Mouse (Mus musculus): ENCODE results near the gene Lamb3.

Lamb3 gene

DNA sequence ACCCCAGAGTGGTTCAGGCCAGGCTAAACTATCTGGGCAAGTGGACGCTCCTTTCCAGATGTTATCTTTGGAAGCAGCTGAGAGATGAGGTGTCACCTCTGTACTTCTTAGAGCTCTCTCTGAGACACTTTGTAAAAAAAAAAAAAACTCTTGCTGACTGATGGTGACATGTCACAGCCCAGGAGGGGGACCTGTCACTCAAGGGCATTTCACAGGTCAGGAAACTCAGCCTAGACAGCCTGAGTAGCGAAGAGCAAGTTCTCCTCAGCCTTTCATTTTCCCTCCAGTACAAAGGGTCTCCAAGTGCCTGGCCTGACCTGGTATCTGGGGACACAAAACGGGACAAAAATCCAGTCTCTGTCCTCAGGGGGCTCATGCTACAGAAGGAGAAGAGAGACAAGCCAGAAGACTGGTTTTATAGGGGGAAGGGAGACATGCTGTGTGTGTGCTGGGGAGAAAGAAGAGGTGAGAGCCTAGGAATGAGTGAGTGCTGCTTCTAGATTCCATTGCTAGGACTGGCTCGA, 130.3 kb downstream of the Lamb3 start:
- no peak for DNase-seq (ENCODE audit: low read depth, low spot score)

DNA sequence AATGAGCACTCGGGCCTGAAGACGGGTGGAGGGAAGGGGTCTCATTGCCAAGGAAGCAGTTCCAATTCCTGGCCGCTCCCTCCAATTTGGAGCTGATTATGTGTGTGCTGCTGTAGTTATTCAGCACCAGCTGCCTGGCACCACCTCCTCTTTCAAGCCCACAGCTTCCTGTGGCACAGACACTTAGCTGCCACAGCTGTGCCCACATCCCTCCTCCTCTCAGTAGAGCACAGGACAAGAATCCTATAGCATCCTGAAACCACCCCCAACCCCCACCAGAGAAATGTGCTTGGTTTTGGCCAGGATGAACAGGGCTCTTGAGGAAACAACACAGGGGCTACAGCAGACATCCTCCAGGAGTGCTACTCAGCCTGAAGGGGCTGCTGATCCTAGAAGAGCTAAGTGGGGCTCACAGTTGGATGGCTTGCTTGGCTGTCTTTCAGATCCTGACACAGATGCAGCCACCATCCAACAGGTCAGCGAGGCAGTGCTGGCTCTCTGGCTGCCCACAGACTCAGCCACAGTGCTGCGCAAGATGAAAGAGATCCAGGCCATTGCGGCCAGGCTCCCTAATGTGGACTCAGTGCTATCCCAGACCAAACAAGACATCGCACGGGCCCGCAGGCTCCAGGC, 131.0 kb downstream of the Lamb3 start:
- no peak for DNase-seq (ENCODE audit: low read depth, low spot score)

DNA sequence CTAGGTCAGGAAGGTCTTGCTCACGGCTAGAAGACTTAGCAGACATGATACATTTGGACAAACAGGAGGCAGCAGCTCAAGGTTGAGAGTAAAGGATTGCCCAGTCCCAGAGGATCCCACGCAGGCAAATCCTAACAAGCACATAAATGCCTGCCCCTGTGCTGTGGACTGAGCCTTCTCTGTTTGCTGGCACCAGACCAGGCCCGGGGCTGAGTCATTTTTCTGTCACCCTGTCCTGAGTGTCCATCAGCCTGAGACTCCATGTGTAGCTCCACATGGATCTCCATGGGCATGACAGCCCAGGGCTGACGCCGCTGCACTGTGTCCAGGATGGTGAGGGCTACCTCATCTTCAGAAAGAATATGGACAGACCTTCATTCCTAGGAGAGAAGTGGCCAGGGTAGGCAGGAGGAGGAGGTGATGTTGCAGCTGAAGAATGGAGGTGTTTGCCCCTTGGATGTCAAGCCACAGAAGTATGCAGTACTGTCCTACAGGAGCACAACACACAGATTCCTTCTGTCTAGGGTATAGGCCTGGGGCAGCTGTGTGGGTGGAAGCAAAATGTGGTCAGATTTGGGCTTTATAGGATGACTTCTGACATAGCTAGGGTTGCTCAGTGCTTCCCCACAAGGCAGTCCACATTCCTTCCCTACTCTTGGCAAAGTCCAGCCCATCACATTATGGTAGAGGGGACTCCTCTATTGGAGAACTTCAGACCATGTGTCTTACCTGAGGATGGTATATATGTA, 134.9 kb downstream of the Lamb3 start:
- no peak for DNase-seq (ENCODE audit: low read depth, low spot score)

DNA sequence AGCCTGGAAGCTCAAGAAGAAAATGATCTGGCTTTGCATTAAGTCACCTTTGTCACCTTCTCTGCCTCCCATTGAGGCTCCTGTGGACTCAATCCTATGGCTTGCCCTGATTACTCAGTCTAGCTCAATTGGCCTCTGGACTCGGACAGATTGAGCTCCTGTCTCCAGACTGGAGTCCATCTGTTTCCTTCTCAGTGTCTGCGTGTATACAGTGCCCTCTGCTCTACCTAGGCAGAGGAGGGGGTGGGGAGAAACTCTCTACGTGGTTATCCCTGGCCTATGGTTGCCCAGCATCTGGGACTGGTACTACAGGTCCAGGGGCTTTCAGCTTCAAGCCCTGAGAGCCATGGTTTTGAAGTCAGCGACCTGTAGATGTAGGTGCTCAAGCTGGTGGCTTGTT, 136.4 kb downstream of the Lamb3 start:
- no peak for DNase-seq (ENCODE audit: low read depth, low spot score)

DNA sequence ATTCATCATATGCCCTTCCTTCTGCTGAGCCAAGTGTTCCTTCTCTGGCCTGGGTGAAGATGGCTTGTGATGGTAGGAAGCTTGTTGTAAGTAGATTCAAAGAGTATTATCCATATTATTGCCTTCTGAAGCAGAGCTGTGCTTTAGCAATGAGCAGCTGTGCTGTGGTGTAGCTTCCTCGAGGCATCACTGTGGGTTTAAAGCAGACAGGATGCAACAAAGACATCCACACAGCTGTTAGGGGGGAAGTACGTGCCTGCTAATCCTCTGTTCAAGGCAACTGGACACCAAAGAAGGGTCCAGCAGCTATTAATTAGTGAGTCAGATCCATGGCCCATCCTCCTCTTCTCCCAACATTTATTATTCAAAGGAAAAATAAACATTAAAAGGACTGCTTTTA, 137.5 kb downstream of the Lamb3 start:
- no peak for DNase-seq (ENCODE audit: low read depth, low spot score)

DNA sequence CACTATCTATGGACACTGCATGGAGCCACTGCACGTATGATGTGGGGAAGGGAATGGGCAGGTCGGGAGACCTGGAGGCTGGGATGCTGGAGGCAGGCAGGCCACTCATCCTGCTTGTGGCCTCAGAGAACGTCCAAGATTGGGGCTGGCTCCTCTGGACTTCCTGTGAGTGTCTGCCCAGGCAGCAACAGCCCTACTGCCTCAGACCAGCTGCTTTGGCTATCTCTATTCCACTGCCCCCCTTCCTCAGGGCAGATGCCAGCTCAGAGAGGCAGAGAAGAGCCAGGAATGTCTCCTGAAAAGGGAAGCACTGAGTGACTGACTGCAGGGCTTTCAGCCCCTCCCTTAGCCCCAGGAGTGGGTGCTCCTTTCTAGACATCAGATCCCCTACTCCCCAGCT, 139.4 kb downstream of the Lamb3 start:
- DNase-seq (ENCODE audit: low read depth, low spot score) = no peak

DNA sequence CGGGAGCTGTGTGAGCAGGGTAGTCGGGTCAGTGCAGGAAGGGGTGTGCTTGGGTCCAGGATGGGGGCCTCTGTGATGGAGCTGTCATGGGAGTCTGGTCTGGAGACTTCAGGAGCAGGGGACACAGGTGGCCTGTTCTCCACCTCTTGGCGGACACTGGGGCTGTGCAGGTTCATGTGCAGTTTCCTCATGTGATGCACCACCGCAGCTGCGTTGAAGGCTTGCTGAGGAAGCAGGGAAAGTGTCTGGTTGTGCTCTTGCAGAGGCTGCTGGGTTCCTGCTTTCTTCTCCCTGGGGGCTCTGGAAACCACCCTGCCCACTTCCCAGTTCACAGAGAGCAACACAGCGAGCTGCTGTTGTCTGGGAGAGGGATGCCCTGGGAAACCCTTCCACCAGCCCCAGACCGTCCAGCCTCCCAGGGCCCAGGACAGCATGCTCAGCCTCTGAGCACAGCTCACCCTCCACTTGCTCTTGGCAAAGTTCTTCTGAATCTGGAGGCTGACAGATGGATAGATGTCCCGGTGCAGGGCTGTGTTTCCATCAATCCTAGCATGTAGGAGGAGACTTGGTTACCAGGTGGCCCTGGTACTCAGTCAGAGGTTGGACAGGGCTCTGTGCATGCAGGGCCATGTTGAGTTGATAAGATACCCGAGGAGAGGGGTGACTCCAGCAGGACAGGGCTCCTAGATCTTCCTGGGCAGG, 140.9 kb downstream of the Lamb3 start:
- DNase-seq (ENCODE audit: low read depth, low spot score) = no peak

DNA sequence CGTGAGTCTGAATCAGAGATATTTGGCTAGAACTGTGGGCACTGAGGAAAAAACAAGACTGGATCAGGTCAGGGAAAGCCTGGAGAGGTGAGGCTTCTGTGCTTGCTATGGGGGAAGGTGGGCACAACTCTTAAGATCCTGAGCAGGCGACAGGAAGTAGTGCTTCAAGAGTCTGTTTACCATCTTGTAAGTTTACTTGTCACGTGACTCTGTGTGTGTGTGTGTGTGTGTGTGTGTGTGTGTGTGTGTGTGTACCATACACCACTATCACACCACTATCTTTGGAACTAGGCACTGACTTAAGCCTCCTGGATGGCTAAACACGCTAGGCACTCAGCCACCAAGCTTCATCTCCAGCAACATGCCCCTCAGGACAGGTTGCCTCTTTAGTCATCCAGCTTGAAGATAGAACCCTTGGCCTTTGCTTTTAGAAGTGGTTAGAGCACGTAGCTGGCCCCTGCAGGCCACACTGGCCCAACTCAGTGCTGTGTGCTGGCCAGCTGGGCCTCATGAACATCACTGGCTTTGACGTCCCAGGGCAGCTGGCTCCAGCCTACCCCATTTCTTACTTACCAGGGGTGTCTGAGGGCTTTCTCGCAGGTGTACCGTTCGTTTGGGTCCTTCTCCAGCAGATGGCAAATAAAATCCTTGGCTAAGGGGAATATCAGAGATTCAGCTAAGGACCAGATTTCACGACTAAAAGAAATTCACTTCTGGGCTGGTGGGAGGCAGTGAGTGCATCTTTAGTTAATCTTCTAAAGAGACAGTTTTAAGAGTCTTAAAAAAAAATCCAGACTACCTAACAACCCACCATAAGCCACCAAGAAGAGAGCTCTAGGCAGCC, 142.4 kb downstream of the Lamb3 start:
- DNase-seq (ENCODE audit: low read depth, low spot score) = no peak

DNA sequence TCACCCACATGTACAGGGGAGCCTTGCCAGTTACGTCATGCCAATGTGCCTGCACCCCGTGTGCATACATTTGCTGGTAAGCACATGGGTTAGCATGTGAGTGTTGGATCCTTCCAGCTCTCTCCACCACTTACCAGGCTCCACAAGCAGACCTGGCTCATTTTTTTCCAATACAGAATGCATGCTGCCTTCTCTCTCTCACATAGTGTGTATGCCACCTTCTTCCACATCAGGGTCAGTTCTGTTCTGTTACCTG, 143.0 kb downstream of the Lamb3 start:
- no peak for DNase-seq (ENCODE audit: low read depth, low spot score)

DNA sequence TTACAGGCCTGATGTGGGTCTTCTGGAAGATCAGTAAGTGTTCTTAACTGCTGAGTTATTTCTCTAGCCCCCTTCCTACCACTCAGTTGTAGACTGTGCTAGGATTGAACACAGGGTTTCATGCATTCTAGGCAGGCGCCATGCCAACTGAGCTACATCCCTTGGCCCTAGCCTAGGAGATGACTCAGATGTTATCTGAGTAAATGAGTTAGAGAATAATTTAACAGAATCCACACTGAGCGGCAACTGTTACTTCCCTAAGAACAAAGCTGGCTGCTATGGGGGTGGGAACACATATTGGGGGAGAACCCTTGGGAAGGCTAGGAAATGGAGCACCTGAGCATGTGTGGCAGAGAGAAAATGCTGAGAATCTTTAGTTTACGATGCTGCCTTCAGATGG, 144.1 kb downstream of the Lamb3 start:
- no peak for DNase-seq (ENCODE audit: low read depth, low spot score)

DNA sequence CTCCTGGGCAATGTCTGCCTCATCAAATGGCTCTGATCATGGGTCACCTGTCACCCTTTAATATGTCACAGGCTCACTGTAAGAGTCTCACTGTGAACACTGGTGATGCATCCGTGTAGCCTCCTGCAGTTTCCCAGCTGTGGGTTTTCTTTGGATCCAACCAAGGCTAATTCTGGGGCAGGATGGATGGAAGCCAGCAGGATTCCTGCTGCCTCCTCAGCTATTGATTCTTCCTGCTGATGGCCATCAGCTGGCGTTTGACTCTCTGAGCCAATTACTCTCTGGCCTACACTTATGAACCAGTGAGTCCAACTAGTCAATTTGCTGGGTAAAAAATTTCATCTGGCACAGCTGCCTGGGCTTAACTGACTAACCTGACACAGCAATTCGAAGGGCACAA, 151.7 kb downstream of the Lamb3 start:
- no peak for DNase-seq (ENCODE audit: low read depth, low spot score)

DNA sequence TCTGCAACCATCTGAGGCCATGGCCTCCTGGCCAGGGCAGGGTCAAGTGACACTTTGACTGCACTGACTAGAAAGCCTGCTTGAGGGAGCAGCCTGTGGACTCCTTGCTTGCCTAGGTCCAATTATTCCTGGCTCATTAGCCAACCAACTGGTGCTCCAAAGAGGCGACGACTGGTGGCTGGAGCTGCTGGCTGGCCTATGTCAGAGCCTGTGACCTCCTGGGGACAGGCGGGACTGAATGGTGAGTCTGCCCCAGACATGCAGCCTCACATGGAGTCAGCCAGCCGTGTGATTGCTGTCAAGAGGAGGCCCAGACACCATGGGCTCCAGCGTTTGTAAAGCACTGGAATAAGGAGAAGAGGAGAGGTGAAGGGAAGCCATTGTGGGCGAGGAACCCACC, 153.7 kb downstream of the Lamb3 start:
- no peak for DNase-seq (ENCODE audit: low read depth, low spot score)

DNA sequence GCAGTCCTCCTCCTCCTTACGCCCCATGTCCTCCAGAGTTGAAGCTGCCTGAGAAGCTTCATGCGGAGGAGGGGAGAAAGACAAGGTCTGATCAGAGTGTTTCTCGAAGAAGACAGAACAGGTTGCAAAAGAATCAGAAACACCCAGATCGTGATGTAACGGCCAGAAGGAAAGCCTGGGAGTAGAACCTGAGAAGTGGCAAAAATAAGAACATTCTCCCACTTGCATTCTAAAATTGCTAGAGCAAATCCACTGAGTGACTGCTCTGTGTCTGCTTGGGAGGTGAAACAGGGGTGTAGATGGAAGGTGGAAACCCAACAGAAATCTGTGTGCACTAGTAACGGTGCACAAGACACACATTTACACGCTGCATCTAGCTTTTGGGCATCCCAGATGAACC, 154.6 kb downstream of the Lamb3 start:
- DNase-seq (ENCODE audit: low read depth, low spot score) = no peak

DNA sequence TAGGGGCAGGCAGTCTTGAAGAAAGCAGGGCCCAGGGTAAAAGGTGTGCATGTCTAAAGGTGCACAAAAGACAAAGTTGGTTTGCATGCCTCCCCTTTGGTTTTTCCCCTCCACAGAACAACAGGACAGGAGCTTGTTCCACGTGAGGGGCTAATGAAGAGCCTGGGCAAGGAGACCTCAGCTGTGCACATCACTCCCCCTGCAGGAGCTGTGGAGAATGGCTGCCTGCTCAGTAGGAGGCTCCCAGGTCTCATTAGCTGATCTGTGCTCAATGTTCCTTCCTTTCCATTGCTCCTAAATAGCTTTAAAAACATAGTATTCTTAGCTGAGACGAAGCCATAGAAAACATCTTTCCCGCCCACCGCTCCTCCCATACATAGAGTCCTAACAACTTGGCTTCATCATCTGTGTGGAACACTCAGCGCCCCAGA, 156.3 kb downstream of the Lamb3 start:
- DNase-seq (ENCODE audit: low read depth, low spot score) = no peak

DNA sequence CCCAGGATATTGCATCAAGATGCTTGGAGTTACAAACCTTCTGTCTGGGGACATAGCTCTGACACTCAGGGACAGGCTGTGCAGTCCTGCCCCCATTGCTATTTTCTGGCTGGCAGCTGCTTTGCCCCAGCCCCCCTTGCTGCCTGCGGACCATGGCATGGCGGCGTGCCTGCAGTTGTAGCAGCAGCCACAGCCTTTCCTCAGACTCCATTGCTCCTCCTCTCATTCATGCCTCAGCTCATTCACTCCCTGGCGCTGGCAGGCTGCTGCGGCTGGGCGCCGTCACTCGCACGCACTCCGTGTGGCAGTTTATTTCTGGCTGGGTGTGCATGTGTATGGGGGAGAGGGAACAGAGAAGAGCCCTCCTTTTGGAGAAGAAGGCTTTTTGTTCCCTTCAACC, 160.6 kb downstream of the Lamb3 start:
- no peak for DNase-seq (ENCODE audit: low read depth, low spot score)

DNA sequence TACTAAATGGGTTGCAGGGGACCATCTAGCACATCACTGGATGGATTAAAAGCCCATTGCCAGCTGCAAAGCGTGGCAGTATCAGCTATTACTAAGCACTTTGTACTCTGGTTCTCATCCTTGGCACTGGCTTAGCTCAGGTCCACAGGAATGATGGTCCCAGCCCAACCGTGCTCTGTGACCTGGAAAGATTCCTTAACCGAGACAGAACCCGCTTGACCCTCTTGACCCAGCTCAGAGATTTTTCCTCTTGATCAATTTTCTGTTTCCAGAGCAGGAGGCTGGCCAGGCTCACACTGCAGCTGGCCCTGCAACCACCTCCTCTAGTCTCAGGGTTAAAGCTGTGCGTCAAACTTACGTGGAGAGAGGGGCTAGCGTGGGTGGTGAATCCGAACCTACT, 161.6 kb downstream of the Lamb3 start:
- DNase-seq (ENCODE audit: low read depth, low spot score) = no peak

DNA sequence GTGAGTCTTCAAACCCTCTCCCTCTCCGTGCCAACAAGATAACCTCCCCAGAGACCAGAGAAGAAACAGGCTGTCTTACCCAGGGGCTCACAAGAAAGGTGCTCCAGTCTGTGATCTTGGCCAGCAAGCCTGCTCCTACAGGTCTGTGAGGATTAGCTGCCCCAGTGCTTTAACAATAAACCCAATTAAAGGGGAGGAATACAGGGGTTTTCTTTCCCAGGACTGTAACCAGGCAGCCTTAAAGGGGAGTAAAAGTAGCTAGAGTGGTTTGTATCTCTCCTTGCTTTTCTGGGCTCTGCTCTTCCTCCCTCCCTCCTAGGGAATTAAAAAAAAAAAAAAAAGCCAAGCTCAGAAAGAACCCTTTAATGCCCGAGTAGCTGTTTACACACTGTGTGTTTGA, 162.6 kb downstream of the Lamb3 start, which contains the start of gene Camk1g:
TSS of gene Camk1g (minus strand) at position 203 of the 400 bp plus-strand sequence.
- DNase-seq (ENCODE audit: low read depth, low spot score) = peak; percentile 65

DNA sequence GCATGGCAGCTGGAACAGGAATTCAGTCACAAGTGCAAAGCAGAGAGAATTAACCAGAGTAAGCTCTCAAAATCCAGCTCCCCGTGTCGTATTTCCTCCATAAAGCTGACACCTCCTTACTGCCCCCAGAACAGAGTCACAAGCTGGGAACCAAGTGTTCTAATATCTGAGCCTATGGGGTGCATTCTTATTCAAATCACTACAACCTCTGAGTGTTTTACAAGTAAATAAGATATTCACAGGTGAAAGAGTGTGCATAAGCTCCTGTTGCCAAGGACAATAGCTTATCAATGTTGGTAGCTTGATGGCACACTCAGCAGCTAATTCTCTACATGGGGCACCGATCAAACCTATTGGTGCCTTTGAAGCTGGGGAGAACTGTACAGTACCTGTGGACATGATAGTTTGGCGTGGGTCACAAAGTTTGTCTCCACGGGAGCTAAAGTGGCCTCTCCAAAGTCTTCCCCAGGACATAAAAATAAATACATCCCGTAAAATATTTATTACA, 166.5 kb downstream of the Lamb3 start:
- DNase-seq (ENCODE audit: low read depth, low spot score) = no peak

DNA sequence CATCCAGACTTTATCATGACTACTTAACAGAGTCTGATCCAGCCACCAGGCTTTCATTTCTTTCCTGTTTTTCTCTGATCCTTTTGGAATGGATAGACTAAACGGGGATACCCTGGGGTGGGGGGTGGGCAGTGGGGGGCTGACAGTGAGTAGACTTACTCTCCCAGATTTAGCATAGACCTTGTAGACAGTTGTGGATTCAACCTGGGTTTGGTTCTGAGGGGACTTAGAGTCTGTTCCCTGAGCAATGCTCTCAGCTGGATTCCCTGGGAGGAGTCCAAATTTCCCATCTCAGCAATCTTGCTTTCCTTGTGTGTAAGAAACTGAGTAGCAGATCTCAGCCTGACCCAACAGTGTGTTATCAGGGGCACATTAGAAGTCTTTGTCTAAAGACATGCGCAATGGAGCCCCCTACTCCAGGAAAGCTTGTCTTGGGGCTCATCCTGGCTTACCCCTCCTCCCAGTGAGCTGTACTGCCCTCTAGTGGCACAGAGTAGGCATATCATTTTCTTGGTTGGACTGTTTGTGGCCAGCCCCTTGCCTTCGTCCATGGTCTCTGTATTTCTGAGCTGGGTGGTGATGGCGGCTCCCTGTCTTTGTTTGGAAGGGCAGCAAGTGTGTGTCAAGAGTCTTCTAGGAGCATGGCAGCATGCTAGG, 169.1 kb downstream of the Lamb3 start:
- peak; percentile 58 for DNase-seq (ENCODE audit: low read depth, low spot score)

DNA sequence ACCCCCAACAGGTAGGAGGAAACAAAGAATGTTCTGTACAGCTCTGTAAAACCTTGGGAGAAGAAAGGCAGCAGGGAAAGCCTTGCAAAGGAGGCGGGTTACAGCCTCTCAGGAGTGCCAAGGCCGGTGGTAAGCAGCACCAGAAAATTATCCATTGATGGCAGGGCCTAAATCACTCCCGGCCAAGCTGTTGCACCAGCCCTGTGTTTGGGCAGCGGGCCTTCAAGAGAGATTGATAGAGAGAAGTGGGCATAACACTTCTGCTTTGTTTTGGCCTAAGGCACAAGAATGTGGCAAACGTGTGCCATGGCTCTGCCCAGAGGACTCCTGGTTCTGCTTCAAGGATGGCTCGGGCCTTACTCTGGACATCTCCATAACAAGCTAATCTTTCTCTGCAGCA, 172.1 kb downstream of the Lamb3 start:
- no peak for DNase-seq (ENCODE audit: low read depth, low spot score)

DNA sequence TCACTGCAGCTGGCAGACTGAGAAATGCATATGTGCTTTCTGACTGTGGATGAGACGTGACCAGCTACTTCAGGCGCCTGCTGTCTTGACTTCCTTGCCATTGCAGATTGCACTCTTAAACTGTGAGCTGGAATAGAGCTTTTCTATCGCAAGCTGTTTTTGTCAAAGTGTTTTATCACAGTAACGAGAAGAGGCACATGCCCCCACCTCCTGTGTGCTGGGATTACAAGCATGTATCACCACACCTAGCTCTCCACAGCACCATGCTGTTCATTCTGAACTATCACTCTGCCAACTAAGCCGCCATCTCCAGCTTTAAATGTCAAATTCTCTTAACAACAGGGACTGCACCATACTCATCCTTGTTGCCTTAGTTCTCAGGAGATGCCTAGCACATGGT, 173.4 kb downstream of the Lamb3 start:
- no peak for DNase-seq (ENCODE audit: low read depth, low spot score)
